Mouse (Mus musculus): Measurements from ENCODE around the gene Gm42421. TPM values are rescaled to one million over a fixed set of nuclear protein-coding genes. Genes with fewer than 3 reads are reported as not detected.

The Gm42421 gene
- polyA plus RNA-seq, 1 experiment from 2014 or later, result 3.3 TPM

DNA sequence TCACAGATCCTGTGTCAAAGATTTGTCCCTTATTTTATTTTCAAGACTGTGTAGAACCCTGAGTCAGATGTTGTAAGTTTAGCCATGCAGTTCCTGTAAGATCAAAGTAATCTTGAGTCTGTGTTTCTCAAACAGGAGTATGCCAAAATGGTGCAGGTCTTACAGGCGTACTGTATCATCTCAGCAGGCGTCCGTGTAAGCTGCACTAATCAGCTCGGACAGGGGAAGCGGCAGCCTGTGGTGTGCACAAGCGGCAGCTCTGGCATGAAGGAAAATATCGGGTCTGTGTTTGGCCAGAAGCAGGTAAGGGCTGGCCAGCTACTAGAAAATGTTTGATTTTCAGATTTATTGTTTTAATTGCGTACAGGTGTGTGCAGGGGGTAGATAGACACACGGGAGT is 11.8 kb upstream of the Gm42421 start:
- Histone ChIP-seq H3K4me3 (replicated peaks) (no peak overlapping the region), H3K4me1 (peaks cover under 1% of the 10 kb centered on the region), H3K4me2 (no peak overlapping the region), H3K9ac (replicated peaks) (no peak overlapping the region), H3K9me3 (replicated peaks) (no peaks in the 10 kb centered on the region), H3K27ac (replicated peaks) (no peak overlapping the region), H3K27me3 (replicated peaks) (no peaks in the 10 kb centered on the region), H3K36me3 (peaks cover 51% of the 10 kb centered on the region)
- 94% methylated on average over 9 of the region's 9 CpGs for WGBS
- no peak for ATAC-seq (ENCODE audit: low FRiP score)

DNA sequence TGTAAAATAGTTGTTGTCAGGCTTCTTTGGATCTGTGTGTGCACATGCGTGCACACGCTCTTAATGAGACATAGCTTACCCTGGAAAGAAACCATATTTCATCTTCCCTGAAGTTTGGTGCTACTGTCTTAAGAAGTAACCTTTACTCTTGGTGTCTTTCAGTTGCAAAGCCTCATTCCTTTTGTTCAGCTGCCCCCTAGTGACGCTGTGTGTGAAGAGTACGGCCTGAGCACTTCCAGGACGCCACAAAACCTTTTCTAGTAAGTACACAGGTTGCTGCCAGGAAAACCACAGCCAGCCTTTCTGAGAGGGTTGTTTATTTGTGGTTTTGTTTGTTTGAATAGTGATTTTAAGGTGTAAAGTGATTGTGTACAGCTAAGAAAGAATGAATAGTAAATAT is 10.6 kb upstream of the Gm42421 start:
- WGBS, result 48% methylated on average over 5 of the region's 5 CpGs
- Histone ChIP-seq H3K4me3 (replicated peaks) (no peak overlapping the region), H3K27me3 (replicated peaks) (no peaks in the 10 kb centered on the region), H3K4me2 (no peak overlapping the region), H3K36me3 (peaks cover 59% of the 10 kb centered on the region), H3K27ac (replicated peaks) (no peak overlapping the region), H3K9ac (replicated peaks) (no peak overlapping the region), H3K9me3 (replicated peaks) (no peaks in the 10 kb centered on the region), H3K4me1 (no peaks in the 10 kb centered on the region)
- ATAC-seq (ENCODE audit: low FRiP score), result no peak

DNA sequence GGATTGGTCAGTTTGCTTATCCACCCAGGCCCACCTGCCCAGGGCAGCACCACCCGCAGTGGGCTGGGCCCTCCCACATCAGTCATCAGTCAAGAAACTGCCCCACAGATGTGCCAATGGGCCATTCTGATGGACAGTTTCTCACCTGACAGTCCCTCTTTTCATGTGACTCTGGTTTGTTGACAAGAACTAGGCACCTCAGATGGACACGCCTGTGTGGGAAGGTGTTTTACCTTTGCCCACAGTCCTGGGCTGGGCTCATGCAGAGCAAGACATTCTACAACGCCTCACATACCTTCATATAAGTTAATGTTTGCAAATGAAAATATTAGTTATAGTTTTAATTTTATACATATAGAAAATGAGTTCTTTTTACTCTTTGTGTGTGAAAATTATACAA is 9.9 kb upstream of the Gm42421 start:
- H3K36me3 ChIP-seq, result peaks cover 65% of the 10 kb centered on the region
- H3K27me3 ChIP-seq (replicated peaks), result no peaks in the 10 kb centered on the region
- no peak overlapping the region for H3K9ac ChIP-seq (replicated peaks)
- H3K4me2 ChIP-seq, result no peak overlapping the region
- H3K27ac ChIP-seq (replicated peaks), result no peak overlapping the region
- H3K9me3 ChIP-seq (replicated peaks), result no peaks in the 10 kb centered on the region
- no peaks in the 10 kb centered on the region for H3K4me1 ChIP-seq
- no peak for ATAC-seq (ENCODE audit: low FRiP score)
- H3K4me3 ChIP-seq (replicated peaks), result no peak overlapping the region
- 94% methylated on average over 3 of the region's 3 CpGs for WGBS

DNA sequence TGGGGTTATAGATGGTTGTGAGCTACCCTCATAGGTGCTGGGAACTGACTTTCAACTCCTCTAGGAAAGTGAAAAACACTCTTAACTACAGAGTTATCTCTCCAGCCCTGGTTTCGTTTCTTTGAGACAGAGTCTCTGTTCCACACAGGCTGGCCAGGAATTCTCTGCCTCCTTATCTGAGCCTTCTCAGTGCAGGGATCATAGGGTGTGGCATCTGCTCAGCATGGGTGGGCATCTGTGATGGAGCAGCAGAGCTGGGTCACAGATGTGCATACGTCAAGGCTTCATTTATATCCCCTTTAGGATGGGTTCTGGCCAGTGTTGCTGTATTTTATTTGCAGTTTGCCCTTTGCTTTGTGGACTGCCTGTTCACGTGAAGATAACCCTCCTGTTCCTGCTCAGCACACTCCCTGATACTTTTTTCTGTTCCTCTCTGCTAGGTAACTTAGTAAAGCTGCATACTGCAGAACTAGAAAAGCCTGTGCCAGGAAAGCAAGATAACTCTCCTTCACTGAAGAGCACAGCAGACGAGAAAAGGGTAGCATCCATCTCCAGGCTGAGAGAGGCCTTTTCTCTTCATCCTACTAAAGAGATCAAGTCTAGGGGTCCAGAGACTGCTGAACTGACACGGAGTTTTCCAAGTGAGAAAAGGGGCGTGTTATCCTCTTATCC is 3.1 kb upstream of the Gm42421 start:
- Histone ChIP-seq H3K27ac (replicated peaks) (no peak overlapping the region), H3K27me3 (replicated peaks) (no peaks in the 10 kb centered on the region), H3K4me1 (no peaks in the 10 kb centered on the region), H3K9ac (replicated peaks) (no peak overlapping the region), H3K36me3 (peaks cover 84% of the 10 kb centered on the region), H3K9me3 (replicated peaks) (no peaks in the 10 kb centered on the region), H3K4me2 (no peak overlapping the region), H3K4me3 (replicated peaks) (no peak overlapping the region)
- no peak for ATAC-seq (ENCODE audit: low FRiP score)
- 91% methylated on average over 6 of the region's 6 CpGs for WGBS

DNA sequence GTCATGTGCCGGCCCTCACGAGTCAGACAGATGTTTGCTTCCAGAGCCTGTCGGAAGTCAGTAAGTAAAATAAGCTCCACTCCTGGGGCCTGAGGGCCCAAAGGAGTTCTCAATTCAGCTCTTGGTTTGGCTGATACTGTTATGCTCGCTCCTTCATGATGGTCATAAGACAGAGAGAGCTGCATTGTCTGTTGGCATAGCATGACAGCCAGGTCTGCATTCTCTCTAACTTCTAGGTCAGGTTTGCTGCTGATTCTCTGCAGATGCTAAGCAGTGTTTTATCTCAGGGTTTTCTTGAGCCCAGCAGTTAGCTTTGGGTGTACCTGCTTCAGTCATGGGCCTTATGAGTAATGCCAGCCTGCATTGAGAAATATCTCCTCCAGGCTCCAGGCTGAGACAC is 1.3 kb downstream of the Gm42421 start:
- no peak for ATAC-seq (ENCODE audit: low FRiP score)
- no peaks in the 10 kb centered on the region for H3K9me3 ChIP-seq (replicated peaks)
- H3K4me1 ChIP-seq, result no peaks in the 10 kb centered on the region
- no peaks in the 10 kb centered on the region for H3K27me3 ChIP-seq (replicated peaks)
- H3K9ac ChIP-seq (replicated peaks), result no peak overlapping the region
- 95% methylated on average over 4 of the region's 4 CpGs for WGBS
- H3K4me3 ChIP-seq (replicated peaks), result no peak overlapping the region
- no peak overlapping the region for H3K4me2 ChIP-seq
- H3K27ac ChIP-seq (replicated peaks), result no peak overlapping the region
- H3K36me3 ChIP-seq, result peaks cover 70% of the 10 kb centered on the region

DNA sequence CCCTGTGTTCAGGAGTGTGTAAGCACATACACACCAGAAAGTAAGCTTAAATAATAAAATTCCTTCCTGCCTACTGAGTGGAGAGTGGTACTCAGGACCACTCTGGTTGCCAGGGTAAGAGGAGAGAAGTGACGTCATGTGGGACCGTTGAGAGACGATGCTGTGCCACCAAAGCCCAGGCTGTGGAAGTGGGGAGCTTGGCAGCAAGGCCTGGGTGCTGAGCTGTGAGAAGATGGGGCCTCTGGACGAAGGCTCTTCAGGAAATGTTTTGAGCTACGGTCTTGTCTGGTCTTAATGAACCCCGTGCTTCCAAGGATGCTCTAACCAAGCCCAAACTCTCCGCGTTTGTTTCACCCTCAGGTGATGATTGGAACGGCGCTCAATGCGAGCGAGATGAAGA is 2.7 kb downstream of the Gm42421 start:
- H3K9me3 ChIP-seq (replicated peaks), result no peaks in the 10 kb centered on the region
- no peaks in the 10 kb centered on the region for H3K4me1 ChIP-seq
- no peaks in the 10 kb centered on the region for H3K27me3 ChIP-seq (replicated peaks)
- H3K27ac ChIP-seq (replicated peaks), result no peak overlapping the region
- H3K4me3 ChIP-seq (replicated peaks), result no peak overlapping the region
- no peak for ATAC-seq (ENCODE audit: low FRiP score)
- H3K36me3 ChIP-seq, result peaks cover 57% of the 10 kb centered on the region
- WGBS, result 94% methylated on average over 12 of the region's 12 CpGs
- no peak overlapping the region for H3K9ac ChIP-seq (replicated peaks)
- H3K4me2 ChIP-seq, result no peak overlapping the region

DNA sequence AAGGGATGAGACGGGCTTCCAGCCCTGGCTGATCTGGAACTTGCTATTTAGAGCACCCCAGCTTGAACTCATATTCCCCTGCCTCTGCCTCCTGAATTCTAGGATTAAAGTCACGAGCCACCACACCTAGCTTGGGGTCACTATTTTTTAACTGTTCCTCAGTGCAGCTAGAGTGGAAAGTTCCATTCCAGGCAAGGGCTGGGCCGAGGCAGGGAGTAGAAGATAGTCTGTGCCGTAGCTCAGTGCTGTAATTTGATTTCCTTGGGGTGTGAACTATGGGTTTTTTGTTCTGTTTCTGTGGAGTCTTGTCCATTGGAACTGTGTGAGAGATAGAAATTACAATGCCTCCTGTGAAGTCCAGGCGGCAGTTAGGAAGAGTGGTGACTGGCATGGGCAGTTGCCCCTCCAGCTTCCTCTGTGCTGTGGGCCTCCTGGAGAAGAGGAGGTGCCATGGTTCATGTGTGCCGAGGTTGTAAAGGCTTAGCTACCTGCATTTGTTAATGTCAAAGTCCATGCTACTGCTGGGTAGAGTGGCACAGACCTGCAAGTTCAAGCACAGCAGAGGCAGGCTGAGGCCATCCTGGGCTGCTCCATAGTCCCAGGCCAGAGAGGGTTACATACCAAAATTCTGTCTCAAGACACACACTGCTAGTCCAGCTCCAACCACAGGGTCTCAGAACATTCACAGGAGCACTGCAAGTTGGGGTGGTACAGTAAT is 4.0 kb downstream of the Gm42421 start:
- H3K9me3 ChIP-seq (replicated peaks), result no peaks in the 10 kb centered on the region
- H3K4me2 ChIP-seq, result no peak overlapping the region
- H3K36me3 ChIP-seq, result peaks cover 43% of the 10 kb centered on the region
- H3K4me1 ChIP-seq, result no peaks in the 10 kb centered on the region
- no peak overlapping the region for H3K4me3 ChIP-seq (replicated peaks)
- H3K27me3 ChIP-seq (replicated peaks), result no peaks in the 10 kb centered on the region
- WGBS, result 85% methylated on average over 6 of the region's 6 CpGs
- H3K9ac ChIP-seq (replicated peaks), result no peak overlapping the region
- ATAC-seq (ENCODE audit: low FRiP score), result no peak
- H3K27ac ChIP-seq (replicated peaks), result no peak overlapping the region

DNA sequence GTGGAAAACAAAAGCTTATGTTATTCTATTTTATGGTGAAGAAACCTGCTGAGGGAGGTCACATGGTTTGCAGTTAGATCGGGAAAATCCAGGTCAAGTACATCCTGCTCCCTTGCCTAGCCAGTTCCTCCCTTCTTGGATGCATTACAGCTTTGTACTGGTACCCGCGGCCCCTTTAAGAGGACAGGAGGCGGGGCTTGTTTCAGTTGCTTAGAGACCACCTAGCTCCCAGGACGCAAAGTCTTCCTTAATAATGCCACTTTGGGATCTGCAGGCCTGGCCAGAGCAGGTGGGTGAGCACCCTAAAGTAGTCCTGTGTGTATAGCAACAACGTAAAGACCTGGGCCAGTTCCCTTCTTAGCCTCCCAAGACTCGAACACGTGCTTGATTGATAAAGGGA is 4.9 kb downstream of the Gm42421 start, which contains the start of gene Rsph10b:
Gene Rsph10b (plus strand): TSS at position 205 of the 400 bp plus-strand sequence.
- Histone ChIP-seq H3K27ac (replicated peaks) (no peak within 1 kb of the TSS), H3K9ac (replicated peaks) (no peak within 1 kb of the TSS), H3K9me3 (replicated peaks) (no peaks in the 10 kb centered on the region), H3K4me2 (peak within 1 kb of the TSS; percentile 19), H3K36me3 (peaks cover 41% of the 10 kb centered on the region), H3K27me3 (replicated peaks) (no peaks in the 10 kb centered on the region), H3K4me3 (replicated peaks) (peak within 1 kb of the TSS; percentile 11; the same call in 1 of the 2 replicates), H3K4me1 (no peaks in the 10 kb centered on the region)
- ATAC-seq (ENCODE audit: low FRiP score), result no peak
- WGBS, result 18% methylated on average over 8 of the region's 8 CpGs

DNA sequence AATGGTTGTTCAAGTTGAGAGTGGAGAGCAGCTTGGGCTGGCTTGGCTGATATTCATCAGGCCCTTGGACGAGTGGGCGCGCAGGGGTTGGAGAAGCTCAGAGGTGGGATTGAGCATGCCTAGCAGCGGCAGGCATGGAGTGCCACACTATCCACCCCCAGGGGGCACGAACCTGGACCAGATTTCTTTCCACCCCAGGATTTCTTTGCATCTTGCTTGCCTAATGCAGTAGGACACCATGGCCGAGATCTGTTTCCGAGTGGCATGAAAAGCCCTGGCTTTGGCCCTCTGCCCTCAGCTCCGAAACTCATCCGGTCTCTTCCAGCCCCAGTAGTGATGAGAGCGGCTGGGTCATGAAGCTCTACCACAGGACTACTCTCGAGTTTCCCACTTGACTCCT is 5.4 kb downstream of the Gm42421 start:
- Histone ChIP-seq H3K27ac (replicated peaks) (no peak overlapping the region), H3K9me3 (replicated peaks) (no peaks in the 10 kb centered on the region), H3K4me3 (replicated peaks) (0 out of 2 replicates have a peak overlapping the region, but pooled peaks have one; percentile 11), H3K36me3 (peaks cover 36% of the 10 kb centered on the region), H3K9ac (replicated peaks) (no peak overlapping the region), H3K4me2 (peak overlapping the region; percentile 19; the same call in 1 of the 2 replicates), H3K27me3 (replicated peaks) (no peaks in the 10 kb centered on the region), H3K4me1 (no peaks in the 10 kb centered on the region)
- ATAC-seq (ENCODE audit: low FRiP score), result no peak
- 88% methylated on average over 11 of the region's 11 CpGs for WGBS

DNA sequence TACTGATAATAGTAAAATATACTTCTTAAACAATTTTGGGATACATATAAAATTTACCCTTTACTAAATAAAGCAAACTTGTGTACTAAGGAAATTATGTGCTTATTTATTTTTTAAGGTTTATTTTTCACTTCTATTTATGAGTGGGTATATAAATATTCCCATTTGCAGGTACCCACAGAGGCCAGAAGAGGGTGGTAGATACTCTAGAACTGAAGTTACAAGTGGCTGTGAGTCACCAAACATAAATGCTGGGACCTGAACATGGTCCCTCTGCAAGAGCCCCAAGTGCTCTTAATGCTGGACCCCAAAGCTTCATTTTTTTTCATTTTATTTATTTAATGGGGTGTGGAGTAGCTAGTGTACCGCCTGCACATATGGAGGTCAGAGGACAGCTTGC is 5.9 kb downstream of the Gm42421 start:
- no peaks in the 10 kb centered on the region for H3K27me3 ChIP-seq (replicated peaks)
- no peak overlapping the region for H3K4me2 ChIP-seq
- H3K9me3 ChIP-seq (replicated peaks), result no peaks in the 10 kb centered on the region
- H3K36me3 ChIP-seq, result peaks cover 31% of the 10 kb centered on the region
- H3K4me1 ChIP-seq, result no peaks in the 10 kb centered on the region
- WGBS, result 83% methylated on average over 1 of the region's 1 CpGs
- H3K9ac ChIP-seq (replicated peaks), result no peak overlapping the region
- H3K27ac ChIP-seq (replicated peaks), result no peak overlapping the region
- no peak overlapping the region for H3K4me3 ChIP-seq (replicated peaks)
- no peak for ATAC-seq (ENCODE audit: low FRiP score)

DNA sequence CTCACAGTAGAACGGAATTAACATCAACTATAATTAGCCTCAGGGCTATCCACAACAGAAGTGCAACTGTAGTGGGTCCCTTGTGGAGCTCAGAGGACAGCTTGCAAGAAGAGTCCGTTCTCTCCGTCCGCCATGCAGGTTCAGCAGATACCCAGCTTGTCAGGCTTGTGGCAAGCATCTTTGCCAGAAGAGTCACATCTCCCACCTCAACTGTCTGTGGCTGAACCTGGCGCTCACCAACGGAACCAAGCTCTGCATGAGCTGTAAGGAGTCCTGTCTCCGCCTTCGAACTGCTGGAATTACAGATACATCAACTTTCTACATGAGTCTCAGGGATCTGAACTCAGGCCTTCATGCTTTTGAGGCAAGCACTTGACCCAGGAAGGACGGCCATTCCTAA is 8.2 kb downstream of the Gm42421 start:
- Histone ChIP-seq H3K4me1 (no peaks in the 10 kb centered on the region), H3K9ac (replicated peaks) (no peak overlapping the region), H3K27ac (replicated peaks) (no peak overlapping the region), H3K9me3 (replicated peaks) (no peaks in the 10 kb centered on the region), H3K36me3 (peaks cover 11% of the 10 kb centered on the region), H3K27me3 (replicated peaks) (no peaks in the 10 kb centered on the region), H3K4me3 (replicated peaks) (no peak overlapping the region), H3K4me2 (no peak overlapping the region)
- 87% methylated on average over 9 of the region's 9 CpGs for WGBS
- ATAC-seq (ENCODE audit: low FRiP score), result no peak

DNA sequence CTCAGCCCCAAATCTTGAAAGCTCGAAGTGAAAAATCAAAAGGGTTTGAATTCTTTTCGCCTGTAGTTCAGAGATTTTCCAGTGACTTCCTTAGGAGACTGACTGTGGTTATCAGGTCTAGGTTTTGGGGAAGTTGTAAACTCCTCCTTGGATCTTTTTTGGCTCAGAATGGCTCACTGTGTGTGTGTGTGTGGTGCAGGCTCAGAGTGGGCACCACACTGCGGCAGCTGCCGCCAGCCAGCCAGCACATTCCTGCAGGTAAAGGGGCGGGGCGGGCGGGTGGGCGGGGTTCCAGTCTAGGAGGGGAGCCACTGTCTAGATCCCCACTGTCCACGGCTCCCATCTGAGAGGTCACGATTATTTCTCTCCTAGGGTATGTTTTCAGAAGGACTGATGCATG is 13.6 kb downstream of the Gm42421 start:
- Histone ChIP-seq H3K4me3 (replicated peaks) (no peak overlapping the region), H3K27me3 (replicated peaks) (no peaks in the 10 kb centered on the region), H3K9ac (replicated peaks) (no peak overlapping the region), H3K4me1 (no peaks in the 10 kb centered on the region), H3K27ac (replicated peaks) (no peak overlapping the region), H3K9me3 (replicated peaks) (no peaks in the 10 kb centered on the region), H3K36me3 (no peaks in the 10 kb centered on the region), H3K4me2 (no peak overlapping the region)
- no peak for ATAC-seq (ENCODE audit: low FRiP score)
- WGBS, result 31% methylated on average over 10 of the region's 10 CpGs

Data from neural tube, embryonic 15.5 days (tissue).